Mouse (Mus musculus): Measurements from ENCODE around the gene Adamts6. TPM values are rescaled to one million over a fixed set of nuclear protein-coding genes. Genes with fewer than 3 reads are reported as not detected.
A peak's percentile ranks its signal among the peaks of the same experiment; 100 is the strongest.

The Adamts6 gene
- polyA plus RNA-seq, 1 experiment from 2014 or later: 0.17 TPM

DNA sequence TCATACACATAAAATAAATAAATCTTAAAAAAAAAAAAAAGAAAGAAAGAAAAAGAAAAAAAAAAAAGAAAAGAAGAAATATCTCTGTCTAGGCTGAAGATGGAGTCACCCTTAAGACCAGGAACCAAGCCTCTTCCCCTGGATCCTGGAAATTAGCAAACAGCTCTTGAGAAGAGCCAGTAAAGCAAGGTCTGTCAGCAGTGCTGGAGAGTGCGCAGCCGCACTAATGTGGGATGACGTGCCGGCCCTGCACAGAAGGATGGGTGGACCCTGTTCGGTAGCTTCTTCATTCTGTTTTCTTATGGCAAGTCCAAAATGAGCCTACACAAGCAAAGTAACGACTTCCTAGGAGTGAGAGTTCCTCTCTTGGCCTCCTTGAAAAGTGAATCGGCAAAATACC, 214.8 kb downstream of the Adamts6 start:
- Histone ChIP-seq H3K4me2 (no peak overlapping the region), H3K9me3 (replicated peaks) (no peaks in the 10 kb centered on the region), H3K4me3 (replicated peaks) (no peak overlapping the region), H3K27me3 (no peaks in the 10 kb centered on the region), H3K4me1 (replicated peaks) (no peaks in the 10 kb centered on the region), H3K27ac (replicated peaks) (no peak overlapping the region), H3K36me3 (replicated peaks) (no peaks in the 10 kb centered on the region), H3K9ac (no peak overlapping the region)
- ATAC-seq (ENCODE audit: insufficient read depth): no peak
- whole genome bisulfite sequencing (ENCODE audit: insufficient replicate concordance): 78% methylated on average over 7 of the region's 7 CpGs

DNA sequence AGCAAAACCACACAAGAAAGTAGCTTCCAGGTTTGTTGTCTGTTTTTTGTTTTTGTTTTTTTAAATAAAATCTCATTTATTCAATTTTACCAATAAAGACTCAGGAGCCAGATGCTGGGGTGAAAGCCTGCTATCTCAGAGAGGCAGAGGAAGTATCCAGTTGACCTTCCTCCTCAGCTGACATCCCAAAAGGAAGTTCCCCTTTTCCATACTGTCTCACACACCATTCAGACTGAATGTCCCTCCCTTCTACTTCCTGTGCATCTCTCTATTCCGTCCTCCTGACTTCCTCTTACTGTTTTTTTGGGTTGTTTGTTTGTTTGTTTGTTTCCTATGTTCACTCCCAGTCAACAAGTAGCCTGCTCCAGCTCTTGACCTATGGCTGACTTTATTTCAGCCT, 216.4 kb downstream of the Adamts6 start:
- ATAC-seq (ENCODE audit: insufficient read depth): no peak
- no peaks in the 10 kb centered on the region for H3K4me1 ChIP-seq (replicated peaks)
- WGBS (ENCODE audit: insufficient replicate concordance): 36% methylated on average over 1 of the region's 1 CpGs
- no peak overlapping the region for H3K4me3 ChIP-seq (replicated peaks)
- no peak overlapping the region for H3K9ac ChIP-seq
- no peaks in the 10 kb centered on the region for H3K9me3 ChIP-seq (replicated peaks)
- no peak overlapping the region for H3K27ac ChIP-seq (replicated peaks)
- no peaks in the 10 kb centered on the region for H3K27me3 ChIP-seq
- H3K36me3 ChIP-seq (replicated peaks): no peaks in the 10 kb centered on the region
- H3K4me2 ChIP-seq: no peak overlapping the region

DNA sequence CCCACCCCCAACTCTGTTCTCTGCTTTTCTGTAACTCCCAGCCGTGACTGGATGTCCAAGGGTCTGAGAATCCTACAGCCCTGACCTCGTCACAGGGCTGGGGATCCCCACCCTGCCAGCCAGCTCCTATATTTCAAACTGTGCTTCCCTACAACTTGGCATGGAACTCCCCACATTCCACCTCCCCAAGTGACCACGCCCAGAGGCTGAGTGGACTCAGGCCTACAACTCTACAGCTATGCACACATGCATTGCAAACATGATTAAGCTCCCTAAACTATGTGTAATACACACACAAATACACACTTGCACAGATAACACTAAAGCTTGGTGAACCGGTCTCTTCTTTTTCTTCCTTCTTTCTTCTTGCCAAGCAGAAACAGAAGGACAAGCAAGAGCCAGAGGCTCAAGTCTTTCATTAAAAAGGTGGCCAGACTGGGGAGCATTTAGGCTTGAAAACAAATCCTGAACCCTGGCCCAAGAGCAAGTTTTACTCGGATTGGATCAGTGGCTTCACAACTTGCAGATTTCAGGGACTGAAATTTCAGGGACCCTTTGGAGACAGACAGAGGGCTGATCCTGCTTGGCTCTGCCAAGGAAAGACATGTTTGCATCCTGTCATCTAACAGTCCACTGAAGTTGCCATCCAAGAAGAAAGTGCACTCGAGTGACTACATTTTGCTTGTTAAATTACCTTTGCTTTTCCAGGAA, 218.7 kb downstream of the Adamts6 start:
- no peaks in the 10 kb centered on the region for H3K27me3 ChIP-seq
- no peak overlapping the region for H3K4me2 ChIP-seq
- no peaks in the 10 kb centered on the region for H3K36me3 ChIP-seq (replicated peaks)
- H3K4me1 ChIP-seq (replicated peaks): no peaks in the 10 kb centered on the region
- no peak for ATAC-seq (ENCODE audit: insufficient read depth)
- no peak overlapping the region for H3K27ac ChIP-seq (replicated peaks)
- no peak overlapping the region for H3K4me3 ChIP-seq (replicated peaks)
- no peaks in the 10 kb centered on the region for H3K9me3 ChIP-seq (replicated peaks)
- no peak overlapping the region for H3K9ac ChIP-seq
- 49% methylated on average over 6 of the region's 6 CpGs for WGBS (ENCODE audit: insufficient replicate concordance)

GRCm38 (mm10) chr13:104507671-104508070, 220.0 kb downstream of the Adamts6 start:
- H3K9me3 ChIP-seq (replicated peaks): no peaks in the 10 kb centered on the region
- no peak overlapping the region for H3K4me2 ChIP-seq
- 62% methylated on average over 6 of the region's 6 CpGs for WGBS (ENCODE audit: insufficient replicate concordance)
- no peak overlapping the region for H3K27ac ChIP-seq (replicated peaks)
- H3K36me3 ChIP-seq (replicated peaks): no peaks in the 10 kb centered on the region
- no peaks in the 10 kb centered on the region for H3K4me1 ChIP-seq (replicated peaks)
- no peaks in the 10 kb centered on the region for H3K27me3 ChIP-seq
- no peak for ATAC-seq (ENCODE audit: insufficient read depth)
- no peak overlapping the region for H3K4me3 ChIP-seq (replicated peaks)
- H3K9ac ChIP-seq: no peak overlapping the region

GRCm38 (mm10) chr13:104509561-104510493, 222.2 kb downstream of the Adamts6 start:
- Histone ChIP-seq H3K9me3 (replicated peaks) (no peaks in the 10 kb centered on the region), H3K27ac (replicated peaks) (no peak overlapping the region), H3K4me3 (replicated peaks) (no peak overlapping the region), H3K36me3 (replicated peaks) (no peaks in the 10 kb centered on the region), H3K4me1 (replicated peaks) (no peaks in the 10 kb centered on the region), H3K4me2 (no peak overlapping the region), H3K9ac (no peak overlapping the region), H3K27me3 (no peaks in the 10 kb centered on the region)
- whole genome bisulfite sequencing (ENCODE audit: insufficient replicate concordance): 68% methylated on average over 26 of the region's 26 CpGs
- ATAC-seq (ENCODE audit: insufficient read depth): no peak

GRCm38 (mm10) chr13:104510766-104511165, 223.1 kb downstream of the Adamts6 start:
- H3K27me3 ChIP-seq: no peaks in the 10 kb centered on the region
- no peaks in the 10 kb centered on the region for H3K4me1 ChIP-seq (replicated peaks)
- no peaks in the 10 kb centered on the region for H3K36me3 ChIP-seq (replicated peaks)
- H3K9ac ChIP-seq: no peak overlapping the region
- H3K9me3 ChIP-seq (replicated peaks): no peaks in the 10 kb centered on the region
- no peak overlapping the region for H3K4me2 ChIP-seq
- no peak overlapping the region for H3K4me3 ChIP-seq (replicated peaks)
- WGBS (ENCODE audit: insufficient replicate concordance): 61% methylated on average over 5 of the region's 5 CpGs
- no peak overlapping the region for H3K27ac ChIP-seq (replicated peaks)
- no peak for ATAC-seq (ENCODE audit: insufficient read depth)

- H3K9me3 ChIP-seq (replicated peaks): no peaks in the 10 kb centered on the region
- no peak overlapping the region for H3K9ac ChIP-seq
- H3K4me1 ChIP-seq (replicated peaks): no peaks in the 10 kb centered on the region
- no peak overlapping the region for H3K27ac ChIP-seq (replicated peaks)
- H3K4me3 ChIP-seq (replicated peaks): no peak overlapping the region
- ATAC-seq (ENCODE audit: insufficient read depth): no peak
- no peaks in the 10 kb centered on the region for H3K27me3 ChIP-seq
- 77% methylated on average over 1 of the region's 1 CpGs for WGBS (ENCODE audit: insufficient replicate concordance)
- no peaks in the 10 kb centered on the region for H3K36me3 ChIP-seq (replicated peaks)
- H3K4me2 ChIP-seq: no peak overlapping the region
Measured at GRCm38 (mm10) chr13:104515054-104515453, 227.4 kb downstream of the Adamts6 start.

- no peak overlapping the region for H3K4me2 ChIP-seq
- no peaks in the 10 kb centered on the region for H3K36me3 ChIP-seq (replicated peaks)
- ATAC-seq (ENCODE audit: insufficient read depth): no peak
- H3K9me3 ChIP-seq (replicated peaks): no peaks in the 10 kb centered on the region
- no peak overlapping the region for H3K27ac ChIP-seq (replicated peaks)
- H3K4me1 ChIP-seq (replicated peaks): no peaks in the 10 kb centered on the region
- WGBS (ENCODE audit: insufficient replicate concordance): 40% methylated on average over 4 of the region's 4 CpGs
- no peak overlapping the region for H3K4me3 ChIP-seq (replicated peaks)
- no peaks in the 10 kb centered on the region for H3K27me3 ChIP-seq
- H3K9ac ChIP-seq: no peak overlapping the region
Measured at GRCm38 (mm10) chr13:104516146-104516545, 228.5 kb downstream of the Adamts6 start.

DNA sequence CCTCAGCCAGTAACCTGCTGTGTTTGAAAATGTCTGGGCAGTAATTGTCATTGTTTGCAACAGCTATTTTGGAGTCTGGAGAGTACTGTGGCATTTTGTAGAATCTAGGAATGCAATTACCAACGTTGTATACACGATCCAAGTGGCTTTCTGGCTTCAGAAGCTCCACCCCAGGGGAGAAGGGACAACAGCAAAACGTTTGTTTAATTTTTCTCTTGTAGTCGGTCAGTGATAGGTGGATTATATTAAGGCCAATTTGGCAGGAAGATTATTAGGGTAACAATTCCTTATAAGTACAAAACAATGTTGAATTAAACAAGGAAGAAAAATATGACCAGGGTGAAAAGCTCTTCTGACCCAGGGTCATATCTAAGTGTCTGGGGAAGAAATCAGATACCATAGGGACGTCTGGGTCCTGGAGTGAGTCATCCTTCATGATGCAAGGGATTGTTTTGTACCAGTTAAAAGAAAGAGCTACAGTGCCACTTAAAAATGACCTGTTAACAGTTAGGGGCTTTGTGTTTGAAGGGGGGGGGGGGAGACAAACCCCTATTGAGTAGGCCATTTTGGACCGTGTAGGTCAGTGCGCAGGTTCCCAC, 229.2 kb downstream of the Adamts6 start:
- Histone ChIP-seq H3K27ac (replicated peaks) (no peak overlapping the region), H3K36me3 (replicated peaks) (no peaks in the 10 kb centered on the region), H3K9ac (no peak overlapping the region), H3K4me1 (replicated peaks) (no peaks in the 10 kb centered on the region), H3K4me2 (no peak overlapping the region), H3K4me3 (replicated peaks) (no peak overlapping the region), H3K9me3 (replicated peaks) (no peaks in the 10 kb centered on the region), H3K27me3 (no peaks in the 10 kb centered on the region)
- 53% methylated on average over 7 of the region's 7 CpGs for WGBS (ENCODE audit: insufficient replicate concordance)
- ATAC-seq (ENCODE audit: insufficient read depth): no peak

DNA sequence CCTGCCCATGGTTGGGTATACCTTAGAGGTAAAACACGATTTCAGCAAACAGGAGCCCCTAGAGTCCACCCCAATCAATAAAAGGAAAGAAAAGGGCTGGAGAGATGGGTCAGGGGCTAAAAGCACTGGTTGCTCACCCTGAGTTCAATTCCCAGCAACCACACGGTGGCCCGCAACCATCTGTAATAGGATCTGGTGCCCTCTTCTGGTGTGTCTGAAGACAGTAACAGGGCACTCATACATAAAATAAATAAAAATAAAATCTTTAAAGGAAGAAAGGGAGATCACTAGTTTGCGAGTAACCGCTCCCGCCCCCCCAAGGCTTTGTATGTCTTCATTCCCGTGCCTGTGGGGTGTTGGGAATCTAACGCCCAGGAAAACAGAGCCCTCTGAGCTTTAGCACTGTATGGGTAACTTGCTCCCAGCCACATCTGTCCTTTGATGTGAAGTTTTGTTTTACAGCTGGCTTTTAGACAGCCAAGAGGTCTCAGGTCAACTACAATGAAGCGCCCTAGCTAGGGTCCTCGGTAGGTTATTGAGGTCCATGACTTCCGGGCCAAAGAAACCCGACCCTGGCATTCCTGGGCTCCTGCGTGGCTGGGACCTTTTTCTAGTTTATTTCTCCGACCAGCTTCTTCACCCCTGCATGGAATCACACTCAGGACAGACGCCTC, 230.1 kb downstream of the Adamts6 start:
- H3K4me3 ChIP-seq (replicated peaks): no peak overlapping the region
- 67% methylated on average over 15 of the region's 15 CpGs for WGBS (ENCODE audit: insufficient replicate concordance)
- no peak for ATAC-seq (ENCODE audit: insufficient read depth)
- H3K9ac ChIP-seq: no peak overlapping the region
- H3K36me3 ChIP-seq (replicated peaks): no peaks in the 10 kb centered on the region
- peak overlapping the region; percentile 41 for H3K4me2 ChIP-seq
- H3K27me3 ChIP-seq: no peaks in the 10 kb centered on the region
- no peaks in the 10 kb centered on the region for H3K4me1 ChIP-seq (replicated peaks)
- H3K9me3 ChIP-seq (replicated peaks): no peaks in the 10 kb centered on the region
- H3K27ac ChIP-seq (replicated peaks): no peak overlapping the region
